Mouse (Mus musculus) cerebellum, postnatal 25 days (tissue): ENCODE data around the gene Fstl1.

Experiments used
- DNase-seq, 2 experiments: peaks; one replicate each; pipeline ENCODE4 v3.0.0; 2021; ENCODE audit warnings: mixed read lengths in 2 of 2

Gene Fstl1

DNA sequence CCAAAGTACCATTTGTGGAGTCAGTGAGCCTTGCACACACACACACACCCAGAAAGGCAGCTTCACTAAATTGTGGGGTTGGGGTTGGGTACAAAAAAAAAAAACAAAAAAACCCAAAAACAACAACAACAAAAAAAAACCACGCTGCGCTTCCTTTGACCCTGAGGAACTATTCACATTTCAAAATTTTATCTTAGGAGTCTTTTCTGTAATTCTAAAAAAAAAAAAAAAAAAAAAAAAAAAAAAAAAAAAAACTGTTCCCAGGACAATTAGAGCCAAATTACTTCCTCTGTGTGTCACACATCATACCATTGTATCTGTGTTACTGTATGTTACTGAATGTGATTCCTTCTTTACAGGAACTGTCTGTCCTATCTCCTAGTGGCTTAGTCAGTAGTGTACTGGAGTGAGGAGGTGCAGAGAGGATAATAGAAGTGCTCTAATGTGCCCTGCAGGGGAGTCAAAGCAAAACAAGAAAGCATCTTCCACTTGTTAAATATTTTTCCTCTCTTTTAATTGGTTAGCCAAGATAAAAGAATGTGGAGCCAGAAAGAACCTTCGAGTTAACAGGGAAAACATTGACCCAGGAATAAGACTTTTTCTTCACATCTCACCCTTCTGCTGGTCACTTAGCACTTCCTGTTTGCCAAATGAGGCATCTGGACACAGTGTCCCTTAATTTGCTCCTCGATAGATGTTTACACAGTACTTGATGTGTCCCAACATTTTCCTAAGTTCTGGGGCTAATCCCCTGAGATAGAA is 93.0 kb downstream of the Fstl1 start:
- DNase-seq: no peak

DNA sequence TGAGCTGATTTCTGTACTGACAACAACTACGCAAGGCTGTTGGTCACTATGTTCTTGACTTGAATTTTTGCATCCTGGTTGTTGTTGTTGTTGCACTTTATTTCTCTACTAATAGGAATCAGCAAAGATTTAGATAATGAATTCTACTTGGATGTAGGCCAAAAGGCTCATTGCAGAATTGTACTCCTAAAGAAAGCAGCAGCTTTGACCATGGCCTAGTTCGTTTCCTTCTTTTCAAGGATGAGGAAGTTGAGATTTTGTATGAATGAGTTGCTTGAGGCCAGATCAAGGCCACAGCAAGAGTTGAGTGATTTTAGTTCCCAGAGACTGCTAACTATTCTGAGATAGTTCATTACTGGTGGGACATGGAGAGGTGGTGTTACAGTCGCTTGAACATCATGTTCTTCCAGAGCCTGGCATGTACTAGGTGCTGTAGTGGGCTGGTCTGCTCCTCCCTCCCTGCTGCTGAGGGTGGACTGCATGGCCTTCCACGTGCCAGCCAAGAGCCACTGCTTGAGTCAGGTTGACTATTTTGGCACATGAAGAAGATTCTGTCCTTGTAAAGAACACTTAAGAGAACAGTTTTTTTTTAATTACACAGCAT is 94.5 kb downstream of the Fstl1 start:
- no peak for DNase-seq

DNA sequence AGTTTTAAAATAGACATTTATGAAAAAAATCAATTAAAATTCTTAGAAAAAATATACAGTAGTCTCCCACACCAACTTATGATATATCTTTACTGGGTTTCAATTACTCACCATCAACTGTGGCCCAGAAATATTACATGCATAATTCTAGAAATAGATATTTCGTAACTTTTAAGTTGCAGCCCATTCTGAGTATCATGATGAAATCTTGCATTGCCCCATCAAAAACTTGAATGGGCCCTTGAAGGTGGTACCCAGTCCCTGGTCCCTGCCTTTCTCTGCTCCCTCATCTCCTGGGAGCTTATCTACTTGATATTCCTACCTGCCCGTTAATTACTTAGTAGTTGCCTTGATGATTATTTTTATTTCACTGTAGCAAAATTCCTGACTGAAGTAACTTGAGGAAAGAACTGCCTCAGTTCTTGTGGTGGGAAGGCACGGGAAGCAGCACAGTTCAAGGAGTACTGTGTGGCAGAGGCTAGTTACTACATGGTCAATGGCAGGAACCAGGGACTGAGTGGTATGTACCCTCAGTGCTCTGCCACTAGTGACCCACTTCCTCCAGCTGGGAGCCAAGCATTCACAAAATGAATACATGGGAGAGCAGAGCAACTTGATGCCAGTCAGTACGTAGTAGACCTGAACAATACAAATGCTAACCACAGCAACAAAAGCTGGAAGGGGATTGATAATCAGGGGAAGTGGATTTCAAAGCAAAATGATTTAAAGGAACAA is 98.0 kb downstream of the Fstl1 start:
- DNase-seq: no peak

DNA sequence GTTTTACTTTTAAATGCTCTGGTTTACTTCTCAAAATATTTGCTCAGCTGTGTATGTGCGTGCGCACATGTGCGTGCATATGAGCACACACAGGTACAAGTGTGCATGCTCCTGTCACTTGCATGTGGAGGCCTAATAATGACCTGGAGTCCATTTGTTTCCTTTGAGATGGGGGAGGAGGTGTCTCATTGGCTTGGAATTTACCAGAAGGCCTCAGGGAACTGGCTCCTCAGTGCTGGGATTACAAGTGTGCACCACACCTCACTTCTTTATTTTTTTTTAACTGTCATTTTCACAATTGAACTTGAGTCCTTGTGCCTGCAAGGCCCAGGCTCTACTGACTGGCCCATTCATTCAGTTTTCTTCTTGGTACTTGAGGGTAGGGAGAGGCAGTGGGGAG is 100.7 kb downstream of the Fstl1 start:
- DNase-seq: no peak

DNA sequence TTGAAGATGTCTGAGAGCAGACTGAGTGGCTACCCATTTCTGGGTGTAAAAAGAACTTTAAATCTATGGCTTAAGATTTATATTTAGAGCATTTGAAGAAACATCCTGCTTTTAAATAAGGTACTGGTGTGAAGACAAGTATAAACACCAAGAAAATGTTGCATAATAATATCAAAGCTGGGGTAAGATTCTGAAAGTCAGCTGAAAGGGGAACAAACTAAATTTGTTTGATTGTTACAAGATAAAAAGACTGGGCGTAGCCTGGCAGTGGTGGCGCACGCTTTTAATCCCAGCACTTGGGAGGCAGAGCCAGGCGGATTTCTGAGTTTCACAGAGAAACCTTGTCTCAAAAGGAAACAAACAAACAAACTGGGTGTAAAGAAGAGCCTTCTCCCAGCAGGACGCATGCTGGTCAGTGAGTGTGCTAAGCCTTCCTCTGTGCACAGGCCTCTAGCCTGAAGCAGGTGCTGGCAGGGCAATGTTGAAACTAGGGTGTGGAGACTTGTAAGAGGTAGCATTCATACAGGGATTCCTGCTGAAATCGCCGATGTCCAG is 102.4 kb downstream of the Fstl1 start:
- DNase-seq: no peak

DNA sequence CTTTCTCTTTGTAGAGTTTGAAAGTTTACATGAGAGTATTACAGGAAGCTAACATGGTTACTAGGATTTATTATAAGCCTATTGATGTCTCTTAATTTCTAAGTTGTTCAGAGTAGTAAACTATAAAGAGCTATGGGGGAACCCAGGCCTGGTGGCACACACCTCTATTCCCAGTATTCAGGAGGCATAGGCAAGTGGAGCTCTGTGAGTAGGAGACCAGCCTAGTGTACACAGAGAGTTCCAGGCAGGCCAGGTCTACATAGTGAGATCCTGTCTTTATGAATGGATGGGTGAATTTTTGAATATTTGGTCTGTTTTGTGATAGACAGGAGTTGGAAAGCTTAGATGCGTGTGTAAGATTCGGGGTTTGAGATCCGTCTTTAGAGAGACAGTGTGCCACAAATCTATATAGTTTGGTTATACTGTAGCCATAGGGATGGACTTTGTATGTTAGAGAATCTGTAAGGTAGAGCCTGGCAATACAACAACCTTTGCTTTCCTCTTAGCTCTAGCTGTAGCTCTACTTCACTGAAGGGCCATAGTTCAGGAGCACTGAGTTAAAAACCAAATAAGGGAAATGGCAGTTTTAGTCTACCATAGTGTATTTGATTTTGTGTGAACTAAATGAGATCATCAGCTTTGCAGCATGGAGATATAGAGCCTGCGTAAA is 103.2 kb downstream of the Fstl1 start:
- no peak for DNase-seq

DNA sequence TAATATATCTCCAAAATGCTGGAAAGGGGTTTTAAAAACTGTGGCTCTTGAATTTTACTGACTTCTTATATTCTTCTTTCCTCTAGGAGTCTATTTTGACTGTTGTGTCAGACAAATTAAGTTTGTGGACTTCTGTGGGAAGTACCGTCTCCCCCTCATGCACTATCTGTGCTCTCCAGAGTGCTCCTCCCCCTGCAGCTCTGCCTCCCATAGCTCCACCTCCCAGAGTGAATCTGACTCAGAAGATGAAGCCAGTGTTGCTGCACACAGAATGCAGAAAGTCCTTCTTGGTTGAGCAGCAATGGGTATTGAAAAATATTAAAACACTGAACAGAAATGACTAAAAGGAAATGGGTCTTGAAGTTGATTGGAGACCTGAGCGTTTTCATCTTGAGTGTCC is 104.5 kb downstream of the Fstl1 start:
- DNase-seq: no peak
